23 mouse cellular contexts compared by ENCODE assay signal in the genomic region with DNA sequence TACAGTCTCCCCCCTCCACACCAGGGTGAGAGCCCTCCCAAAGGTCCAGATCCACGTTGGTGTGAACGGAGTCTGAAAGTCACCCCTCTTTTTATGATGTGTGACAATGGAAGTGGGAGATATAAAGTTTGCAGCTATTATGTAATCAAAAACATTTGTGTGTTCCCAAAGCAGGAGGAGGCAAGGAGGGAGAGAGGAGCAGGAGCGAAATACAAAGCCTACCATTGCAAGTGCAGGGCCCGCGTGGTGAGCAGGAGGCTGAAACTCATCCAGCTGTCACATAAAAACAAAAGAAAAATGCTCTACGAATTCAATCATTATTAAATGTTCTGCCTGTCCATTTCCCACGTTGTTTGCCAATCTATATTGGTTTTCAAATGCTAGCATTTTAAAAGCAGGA.
DNase-seq lines count a peak whose midpoint lies in the region; ATAC-seq and TF ChIP-seq lines count a peak whose summit lies in the region.
"Had no signal": no experiment of that assay in that cellular context is flagged by ENCODE, and none has a peak within 500 bp of the region (broad histone marks: within the 10 kb centered on the region; RNA-seq: fewer than 3 reads in every experiment).

No protein-coding gene starts in this region.

- H3K4me3 ChIP-seq in layer of hippocampus, adult 2 months, result no peak overlapping the region
- no peak overlapping the region for H3K4me3 ChIP-seq in limb, embryonic 10.5 days
- no peak overlapping the region for H3K4me3 ChIP-seq in limb, embryonic 14.5 days (replicated peaks; ENCODE audit: low read length)
- no peak overlapping the region for H3K4me3 ChIP-seq in heart, embryonic 10.5 days
- H3K4me3 ChIP-seq: embryonic facial prominence, embryonic 12.5 days; embryonic facial prominence, embryonic 15.5 days; heart, adult 2 months; hindbrain, embryonic 12.5 days; hindbrain, embryonic 15.5 days had no signal

- no peaks in the 10 kb centered on the region for H3K27me3 ChIP-seq in limb, embryonic 10.5 days (ENCODE audit: low read depth, poor library complexity, severe bottlenecking)
- H3K27me3 ChIP-seq in limb, embryonic 14.5 days (ENCODE audit: control insufficient read depth, insufficient read depth, low read length), result no peaks in the 10 kb centered on the region
- H3K27me3 ChIP-seq in heart, embryonic 10.5 days (ENCODE audit: insufficient read depth, poor library complexity, severe bottlenecking), result no peaks in the 10 kb centered on the region
- H3K27me3 ChIP-seq: CH12.LX; embryonic facial prominence, embryonic 12.5 days; embryonic facial prominence, embryonic 15.5 days; hindbrain, embryonic 12.5 days; hindbrain, embryonic 15.5 days; Patski had no signal

- H3K4me2 ChIP-seq in limb, embryonic 14.5 days (replicated peaks; ENCODE audit: low read depth, low read length, severe bottlenecking), result no peak overlapping the region
- H3K4me2 ChIP-seq: embryonic facial prominence, embryonic 12.5 days; embryonic facial prominence, embryonic 15.5 days; heart, embryonic 11.5 days; hindbrain, embryonic 12.5 days; hindbrain, embryonic 15.5 days had no signal

- WGBS in limb, embryonic 10.5 days, result 56% methylated on average over 7 of the region's 7 CpGs
- 19% methylated on average over 7 of the region's 7 CpGs for WGBS in limb, embryonic 14.5 days
- 82% methylated on average over 7 of the region's 7 CpGs for WGBS in heart, embryonic 10.5 days

- no peaks in the 10 kb centered on the region for H3K9me3 ChIP-seq in limb, embryonic 10.5 days (replicated peaks)
- no peaks in the 10 kb centered on the region for H3K9me3 ChIP-seq in limb, embryonic 14.5 days (ENCODE audit: control insufficient read depth, low read length)
- H3K9me3 ChIP-seq in heart, embryonic 10.5 days, result no peaks in the 10 kb centered on the region
- H3K9me3 ChIP-seq: embryonic facial prominence, embryonic 12.5 days; embryonic facial prominence, embryonic 15.5 days; G1E; hindbrain, embryonic 12.5 days; hindbrain, embryonic 15.5 days had no signal

- H3K9ac ChIP-seq in limb, embryonic 14.5 days (ENCODE audit: low read depth, low read length, severe bottlenecking), result no peak overlapping the region
- H3K9ac ChIP-seq: embryonic facial prominence, embryonic 12.5 days; embryonic facial prominence, embryonic 15.5 days; forebrain, postnatal 0 days; hindbrain, embryonic 12.5 days; hindbrain, embryonic 15.5 days had no signal

- no peak for TF ChIP-seq POLR2A in limb, embryonic 14.5 days (IDR thresholded peaks at IDR 0.05; ENCODE audit: borderline replicate concordance, extremely low read depth, insufficient read depth, insufficient read length)

- H3K4me1 ChIP-seq in limb, embryonic 10.5 days, result peaks cover 13% of the 10 kb centered on the region
- peaks cover 16% of the 10 kb centered on the region for H3K4me1 ChIP-seq in limb, embryonic 14.5 days (ENCODE audit: control insufficient read depth, insufficient read depth, low read length)
- no peaks in the 10 kb centered on the region for H3K4me1 ChIP-seq in heart, embryonic 10.5 days
- H3K4me1 ChIP-seq: hindbrain, embryonic 12.5 days; hindbrain, embryonic 15.5 days had no signal

- no peak for TF ChIP-seq CTCF in layer of hippocampus, adult 2 months (conservative IDR thresholded peaks at IDR 0.05)

- peak in 1 of 2 experiments; percentile 3 for DNase-seq in layer of hippocampus, adult 2 months (ENCODE audit: low spot score in 2 of 2)
- DNase-seq in layer of hippocampus, postnatal 36 days, result no peak
- DNase-seq in limb, embryonic 10.5 days (ENCODE audit: low spot score), result no peak
- DNase-seq in limb, embryonic 14.5 days (ENCODE audit: low spot score), result peak; percentile 14
- DNase-seq in retina, embryonic 14.5 days (ENCODE audit: low spot score), result no peak
- DNase-seq in heart, embryonic 10.5 days (ENCODE audit: low spot score), result no peak
- DNase-seq: adrenal gland, postnatal 14 days; B cell, adult 2 months; cerebellum, adult 11 months; cerebellum, adult 2 months; cerebellum, adult 9-11 months; cerebellum, postnatal 25 days; forebrain, postnatal 0 days; heart, adult 2 months had no signal

- 0 out of 2 replicates have a peak overlapping the region, but pooled peaks have one; percentile 14 for H3K27ac ChIP-seq in layer of hippocampus, adult 2 months
- H3K27ac ChIP-seq in limb, embryonic 10.5 days, result peak overlapping the region; percentile 31; the same call in 1 of the 2 replicates
- no peak overlapping the region for H3K27ac ChIP-seq in limb, embryonic 14.5 days (replicated peaks; ENCODE audit: low read depth, low read length)
- no peak overlapping the region for H3K27ac ChIP-seq in heart, embryonic 10.5 days
- H3K27ac ChIP-seq: embryonic facial prominence, embryonic 12.5 days; embryonic facial prominence, embryonic 15.5 days; heart, adult 2 months; hindbrain, embryonic 12.5 days; hindbrain, embryonic 15.5 days had no signal

- H3K36me3 ChIP-seq in limb, embryonic 10.5 days, result no peaks in the 10 kb centered on the region
- H3K36me3 ChIP-seq in limb, embryonic 14.5 days (ENCODE audit: control insufficient read depth, insufficient read depth, low read length), result no peaks in the 10 kb centered on the region
- no peaks in the 10 kb centered on the region for H3K36me3 ChIP-seq in heart, embryonic 10.5 days
- H3K36me3 ChIP-seq: embryonic facial prominence, embryonic 12.5 days; embryonic facial prominence, embryonic 15.5 days; G1E; hindbrain, embryonic 12.5 days; hindbrain, embryonic 15.5 days had no signal

- peak; percentile 79 for ATAC-seq in limb, embryonic 14.5 days (ENCODE audit: low FRiP score, low read depth)
- ATAC-seq: forebrain, embryonic 14.5 days; forebrain, postnatal 0 days; Patski had no signal

Comparison
In these comparisons a context has a peak if more than half of its experiments do, and no peak if none do; other contexts are left out.
1. H3K27ac ChIP-seq: peak in layer of hippocampus, adult 2 months (single experiment) and limb, embryonic 10.5 days (single experiment); none in limb, embryonic 14.5 days (single experiment) and heart, embryonic 10.5 days (single experiment).